Mouse (Mus musculus): ENCODE results near the gene Gm20388.

Gm20388 gene

GRCm38 (mm10) chr8:124125241-124125640, 4214.6 kb downstream of the Gm20388 start:
- no peak for DNase-seq (ENCODE audit: low read depth in 2 of 2, low spot score in 2 of 2)

DNA sequence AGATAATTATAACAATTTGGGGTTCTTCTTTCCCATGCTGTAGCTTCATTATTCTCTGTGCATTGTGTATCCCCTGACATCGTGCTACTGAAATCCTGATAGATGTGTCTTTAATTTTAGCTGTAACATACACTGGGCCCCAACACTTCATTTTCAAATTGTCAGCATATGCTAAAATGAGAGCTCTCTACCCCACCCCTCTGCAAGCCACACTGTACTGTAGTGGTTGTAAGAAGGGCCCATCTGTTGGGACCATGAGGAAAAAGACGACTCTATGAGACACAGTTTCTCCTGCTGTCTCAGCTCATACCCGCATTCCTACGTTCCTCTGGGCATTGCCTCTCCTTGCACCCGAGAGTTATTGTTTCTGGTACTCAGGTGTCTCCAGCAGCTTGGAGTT, 4226.6 kb downstream of the Gm20388 start:
- DNase-seq (ENCODE audit: low read depth in 2 of 2, low spot score in 2 of 2), result no peak

GRCm38 (mm10) chr8:124140211-124140790, 4229.7 kb downstream of the Gm20388 start:
- DNase-seq (ENCODE audit: low read depth in 2 of 2, low spot score in 2 of 2), result no peak

GRCm38 (mm10) chr8:124140868-124141431, 4230.3 kb downstream of the Gm20388 start:
- no peak for DNase-seq (ENCODE audit: low read depth in 2 of 2, low spot score in 2 of 2)

GRCm38 (mm10) chr8:124141681-124142391, 4231.2 kb downstream of the Gm20388 start:
- no peak for DNase-seq (ENCODE audit: low read depth in 2 of 2, low spot score in 2 of 2)

GRCm38 (mm10) chr8:124143003-124143402, 4232.4 kb downstream of the Gm20388 start:
- DNase-seq (ENCODE audit: low read depth in 2 of 2, low spot score in 2 of 2), result no peak

- DNase-seq (ENCODE audit: low read depth in 2 of 2, low spot score in 2 of 2), result no peak
These were observed 4233.4 kb downstream of the Gm20388 start for GRCm38 (mm10) chr8:124143871-124144618.

- DNase-seq (ENCODE audit: low read depth in 2 of 2, low spot score in 2 of 2), result no peak
These were observed 4234.0 kb downstream of the Gm20388 start for GRCm38 (mm10) chr8:124144619-124144980.

DNA sequence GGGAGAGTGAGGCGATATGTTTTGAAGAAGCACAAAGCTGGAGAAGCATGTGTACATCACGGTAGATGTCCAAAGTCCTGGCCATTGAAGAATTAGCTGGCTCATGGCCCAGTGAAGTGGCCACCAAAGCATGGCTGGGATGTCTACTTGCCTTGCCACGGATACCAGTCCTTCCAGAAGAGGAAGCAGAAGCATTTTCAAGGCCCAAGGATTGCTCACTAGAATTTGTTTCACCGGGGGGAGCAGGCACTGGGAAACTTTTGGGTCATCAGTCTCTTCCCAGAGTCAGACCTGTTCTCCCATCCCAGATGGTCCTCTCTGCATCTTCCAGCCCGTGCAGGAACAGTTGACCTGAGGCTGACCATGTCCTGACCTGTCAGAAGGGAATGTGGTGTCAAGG, 4235.6 kb downstream of the Gm20388 start:
- DNase-seq (ENCODE audit: low read depth in 2 of 2, low spot score in 2 of 2), result no peak

DNA sequence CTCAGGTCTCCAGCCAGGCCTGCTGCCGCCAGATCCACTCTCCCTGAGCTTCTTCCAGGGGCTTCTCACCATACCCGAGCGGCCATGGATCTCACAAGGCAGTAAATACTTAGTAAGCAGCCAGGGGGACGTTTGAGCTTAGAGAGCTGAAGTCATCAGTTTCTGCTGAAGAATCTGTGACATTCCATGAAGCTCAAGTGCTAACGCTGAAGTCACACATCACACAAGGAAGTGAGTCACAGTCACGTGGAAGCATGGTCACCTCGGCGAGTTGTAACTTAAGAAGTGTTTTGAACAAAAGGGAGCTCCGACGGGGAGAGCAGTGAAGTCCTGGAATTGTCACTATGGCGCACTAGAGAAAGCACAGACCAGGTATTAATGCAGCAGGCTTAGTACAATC, 4239.4 kb downstream of the Gm20388 start:
- DNase-seq (ENCODE audit: low read depth in 2 of 2, low spot score in 2 of 2), result no peak

- DNase-seq (ENCODE audit: low read depth in 2 of 2, low spot score in 2 of 2), result no peak
These were observed 4239.9 kb downstream of the Gm20388 start for GRCm38 (mm10) chr8:124150536-124150935.

GRCm38 (mm10) chr8:124151881-124152280, 4241.2 kb downstream of the Gm20388 start:
- DNase-seq (ENCODE audit: low read depth in 2 of 2, low spot score in 2 of 2), result no peak

DNA sequence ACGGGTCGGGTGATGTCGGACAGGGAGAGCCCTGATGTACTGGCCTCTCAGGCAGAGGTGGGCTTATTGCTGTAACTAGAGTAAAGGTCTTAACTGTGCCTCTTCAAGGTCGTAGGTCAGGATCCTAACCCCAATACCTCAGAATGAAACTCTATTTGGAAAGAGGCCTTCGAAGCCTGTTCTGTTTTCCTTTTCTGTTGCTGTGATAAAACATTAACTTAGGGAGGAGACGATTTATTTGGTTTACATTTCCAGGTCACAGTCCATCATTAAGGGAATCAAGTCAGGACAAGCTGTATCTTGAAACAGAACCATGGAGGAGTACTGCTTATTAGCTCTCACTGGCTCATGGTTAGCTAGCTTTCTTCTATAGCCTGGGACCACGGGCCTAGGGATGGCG, 4242.1 kb downstream of the Gm20388 start:
- no peak for DNase-seq (ENCODE audit: low read depth in 2 of 2, low spot score in 2 of 2)

GRCm38 (mm10) chr8:124156324-124156723, 4245.7 kb downstream of the Gm20388 start:
- no peak for DNase-seq (ENCODE audit: low read depth in 2 of 2, low spot score in 2 of 2)

DNA sequence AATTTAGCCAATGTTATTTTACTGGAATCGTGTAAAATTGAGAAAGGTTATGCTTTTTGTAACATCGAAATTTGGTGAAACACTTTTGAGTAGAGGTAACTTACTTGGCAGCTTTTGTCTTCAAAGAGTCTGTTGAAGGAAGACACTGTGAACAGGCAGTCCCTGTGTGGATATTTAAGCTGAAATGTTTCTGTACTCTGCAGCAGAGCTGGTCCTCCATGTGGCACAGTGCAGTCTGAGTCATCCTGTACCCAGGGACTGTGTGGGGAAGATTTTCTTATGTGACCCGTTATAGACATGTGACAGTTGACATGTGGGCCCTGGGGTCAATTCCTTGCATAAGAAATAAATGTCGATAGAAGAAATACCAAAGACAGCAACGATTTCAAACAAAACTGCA, 4251.0 kb downstream of the Gm20388 start:
- DNase-seq (ENCODE audit: low read depth in 2 of 2, low spot score in 2 of 2), result no peak

GRCm38 (mm10) chr8:124163258-124163657, 4252.6 kb downstream of the Gm20388 start:
- no peak for DNase-seq (ENCODE audit: low read depth in 2 of 2, low spot score in 2 of 2)

GRCm38 (mm10) chr8:124169749-124170148, 4259.1 kb downstream of the Gm20388 start:
- no peak for DNase-seq (ENCODE audit: low read depth in 2 of 2, low spot score in 2 of 2)

DNA sequence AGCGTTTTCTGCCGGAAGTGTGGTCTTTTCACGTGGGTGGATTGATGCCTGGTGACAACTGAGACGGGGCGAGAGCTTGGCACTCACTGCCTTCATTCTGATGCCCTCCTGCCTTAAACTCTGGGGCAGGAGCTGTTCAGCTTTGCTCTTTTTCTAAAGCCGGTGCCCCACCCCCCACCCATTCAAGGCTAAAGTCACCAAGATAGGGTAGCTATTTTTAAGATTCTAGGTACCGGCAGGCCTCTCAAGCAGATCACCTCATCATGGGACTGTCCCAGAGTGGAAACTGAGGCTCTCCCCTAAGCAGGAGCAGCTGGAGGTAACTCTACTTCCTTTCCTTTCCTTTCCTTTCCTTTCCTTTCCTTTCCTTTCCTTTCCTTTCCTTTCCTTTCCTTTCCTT, 4260.0 kb downstream of the Gm20388 start:
- no peak for DNase-seq (ENCODE audit: low read depth in 2 of 2, low spot score in 2 of 2)

DNA sequence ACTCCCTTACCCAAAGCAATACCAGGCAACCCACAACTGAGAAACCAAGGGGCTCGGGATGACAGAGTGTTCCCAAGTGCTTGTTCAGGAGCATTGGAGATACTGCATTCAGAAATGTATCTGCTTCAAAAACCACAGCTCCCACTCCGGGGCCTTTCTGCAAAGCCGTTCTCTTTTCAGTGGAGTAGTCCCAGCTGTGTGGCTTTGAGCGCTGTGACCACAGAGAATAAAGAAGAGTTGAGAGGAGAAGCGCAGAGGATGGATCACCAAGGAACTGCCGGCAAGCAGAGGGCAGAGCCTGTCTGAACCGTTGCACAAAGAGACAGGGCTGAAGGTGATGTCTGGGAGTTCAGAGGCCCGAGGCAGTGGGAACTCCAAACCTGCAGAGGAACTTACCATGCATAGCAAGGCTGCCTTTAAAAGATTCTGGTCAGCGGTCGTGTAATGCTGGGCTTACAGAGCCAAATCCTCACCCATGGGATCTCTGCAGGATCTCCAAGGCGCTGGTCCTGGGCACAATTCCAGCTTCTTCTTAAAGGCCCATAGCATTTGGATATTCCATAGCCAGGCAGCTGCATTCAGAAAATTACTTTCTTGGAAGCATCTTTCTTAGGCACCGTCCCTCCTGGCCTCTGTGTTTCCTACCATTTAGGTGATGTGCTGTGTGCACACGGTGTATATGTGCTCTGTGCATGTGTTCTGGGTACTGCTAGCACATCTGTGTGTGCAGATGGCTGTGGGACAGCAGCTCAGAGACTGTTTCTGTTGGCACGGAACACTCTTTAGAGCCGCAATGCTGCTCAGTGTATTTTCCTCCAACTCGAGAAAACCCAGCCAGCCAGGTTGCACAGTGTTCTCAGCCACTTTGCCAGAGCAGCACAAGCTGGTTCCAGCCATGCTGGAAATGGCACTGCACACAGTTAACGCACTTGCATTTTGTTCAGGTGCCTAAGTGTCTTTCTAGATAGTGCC, 4261.2 kb downstream of the Gm20388 start:
- DNase-seq (ENCODE audit: low read depth in 2 of 2, low spot score in 2 of 2), result no peak

GRCm38 (mm10) chr8:124173688-124174087, 4263.0 kb downstream of the Gm20388 start:
- DNase-seq (ENCODE audit: low read depth in 2 of 2, low spot score in 2 of 2), result no peak

DNA sequence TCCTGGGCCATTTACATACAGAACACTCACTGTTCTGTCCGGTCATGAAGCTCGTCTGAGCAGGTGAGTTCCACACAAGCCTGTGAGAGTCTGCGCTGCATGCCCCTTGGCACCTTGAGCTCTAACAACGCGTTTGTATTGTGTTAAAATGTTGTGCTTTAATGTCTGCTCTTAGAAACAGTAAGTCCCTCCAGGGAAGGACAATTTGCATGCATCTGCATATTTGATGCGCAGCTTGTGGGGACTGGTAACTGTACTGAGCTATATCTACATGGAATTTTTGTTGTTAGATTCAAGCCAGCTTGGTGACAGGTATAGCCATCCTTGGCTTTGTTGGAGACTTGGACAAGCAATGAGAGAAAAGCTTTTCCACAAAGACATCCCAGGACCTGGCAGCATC, 4265.5 kb downstream of the Gm20388 start:
- no peak for DNase-seq (ENCODE audit: low read depth in 2 of 2, low spot score in 2 of 2)
